Mouse (Mus musculus) midbrain, postnatal 0 days (tissue): Measurements from ENCODE around the gene Ccdc114. TPM values are rescaled to one million over a fixed set of nuclear protein-coding genes. Genes with fewer than 3 reads are reported as not detected.
"Not testable (repeated sequence)": the region's sequence is repeated elsewhere in the genome, so short reads cannot be mapped to it uniquely, and the experiment has no call there.

Experiments
- ATAC-seq: fragments of 200-750 bp; cut with Nextera tagmentation; 2 replicates; pipeline ENCODE4 v1.8.0; 2017; ENCODE audit warnings: moderate number of reproducible peaks, mild to moderate bottlenecking, moderate TSS enrichment, moderate library complexity; ENCODE audit not compliant: low FRiP score
- DNase-seq: peaks from one replicate; pipeline ENCODE4 v3.0.0-alpha.2; 2015; ENCODE audit warnings: low spot score
- H3K27ac ChIP-seq: fragments of 300-500 bp; sonication (generic); 2 replicates; pipeline ENCODE4 v1.5.1; 2014; ENCODE audit warnings: low read depth, mild to moderate bottlenecking, low read length, mixed read lengths
- H3K27me3 ChIP-seq: fragments of 300-500 bp; sonication (generic); 2 replicates; pipeline ENCODE4 v1.6.1; 2014; ENCODE audit warnings: low read length, control low read depth, mixed read lengths; ENCODE audit not compliant: insufficient read depth
- H3K36me3 ChIP-seq: fragments of 300-500 bp; sonication (generic); 2 replicates; pipeline ENCODE4 v1.6.1; 2014; ENCODE audit warnings: low read length, control low read depth, mixed read lengths; ENCODE audit not compliant: insufficient read depth
- H3K4me1 ChIP-seq: fragments of 300-500 bp; sonication (generic); 2 replicates; pipeline ENCODE4 v1.6.1; 2014; ENCODE audit warnings: mild to moderate bottlenecking, control low read depth, antibody characterized with exemption, low read length, mixed read lengths; ENCODE audit not compliant: insufficient read depth
- H3K4me2 ChIP-seq: fragments of 300-500 bp; sonication (generic); 2 replicates; pipeline ENCODE4 v1.6.1; 2014; ENCODE audit warnings: low read depth, mild to moderate bottlenecking, low read length, mixed read lengths; ENCODE audit not compliant: poor library complexity, severe bottlenecking
- H3K4me3 ChIP-seq: fragments of 300-500 bp; sonication (generic); 2 replicates; pipeline ENCODE4 v1.5.1; 2014; ENCODE audit warnings: low read depth, mild to moderate bottlenecking, low read length, moderate library complexity
- H3K9ac ChIP-seq: fragments of 300-500 bp; sonication (generic); replicated peaks from 2 replicates; pipeline ENCODE4 v1.6.1; 2014; ENCODE audit warnings: mild to moderate bottlenecking, low read length, moderate library complexity, mixed read lengths; ENCODE audit not compliant: poor library complexity, severe bottlenecking
- H3K9me3 ChIP-seq: fragments of 300-500 bp; sonication (generic); 2 replicates; pipeline ENCODE4 v1.6.1; 2016; ENCODE audit warnings: low read length, control low read depth
- CTCF ChIP-seq: IDR thresholded peaks from 2 replicates; pipeline ENCODE4 v1.5.1; 2016; ENCODE audit warnings: antibody characterized with exemption, mild to moderate bottlenecking
- WGBS: fragments of 180-500 bp; shearing (Covaris S2); extraction: QIAGEN DNeasy Blood & Tissue Kit; methylation state at CpG from one replicate; pipeline ENCODE4 v1.1.7; 2014; 5-methylcytosine and 5-hydroxymethylcytosine counted together
- polyA plus RNA-seq: library from polyadenylated mRNA; unstranded; fragments of >200 nt; fragmentation: Nextera tagmentation; extraction: Ambion mirVana; gene quantifications from 2 replicates; pipeline ENCODE4 v1.2.1, GENCODE M21; 2015
- total RNA-seq: library from RNA; depleted of rRNA; stranded (reverse); fragments of >200 nt; gene quantifications from 2 replicates; pipeline ENCODE4 v1.2.3, GENCODE M21; 2014

Gene Ccdc114
- total and polyA plus RNA-seq, 2 experiments from 2014 or later: 5.8 to 7.2 TPM

DNA sequence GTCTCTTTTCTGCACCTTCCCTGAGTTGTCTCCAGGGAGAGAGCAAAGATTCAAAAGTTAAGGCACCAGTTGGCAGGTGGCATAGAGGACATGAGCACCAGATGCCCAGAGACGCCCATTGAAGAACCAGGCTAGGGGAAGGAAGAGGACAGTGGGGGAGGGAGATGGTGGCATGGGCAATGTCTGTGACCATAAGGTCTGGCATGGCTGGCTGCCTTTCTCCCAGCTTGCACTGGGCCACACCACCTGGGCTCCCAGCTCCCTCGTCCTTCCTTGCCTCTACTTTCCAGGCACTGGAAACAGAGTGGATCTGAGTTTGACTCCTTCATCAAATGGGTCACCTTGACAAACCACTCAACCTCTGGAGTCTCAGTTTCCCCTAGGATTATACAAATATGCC, 31.2 kb upstream of the Ccdc114 start:
- Histone ChIP-seq H3K4me2 (no peak overlapping the region), H3K4me3 (no peak overlapping the region), H3K9me3 (no peaks in the 10 kb centered on the region), H3K9ac (no peak overlapping the region), H3K36me3 (no peaks in the 10 kb centered on the region), H3K27me3 (no peaks in the 10 kb centered on the region), H3K4me1 (no peaks in the 10 kb centered on the region), H3K27ac (no peak overlapping the region)
- ATAC-seq (no peak), DNase-seq (no peak)
- WGBS: 78% methylated on average over 2 of the region's 2 CpGs
- TF ChIP-seq CTCF: no peak

- 0 out of 2 replicates have a peak, but pooled peaks have one; percentile 0 for ATAC-seq
- no peak overlapping the region for H3K9ac ChIP-seq
- H3K27ac ChIP-seq: no peak overlapping the region
- H3K27me3 ChIP-seq: no peaks in the 10 kb centered on the region
- H3K36me3 ChIP-seq: no peaks in the 10 kb centered on the region
- H3K4me1 ChIP-seq: no peaks in the 10 kb centered on the region
- H3K4me3 ChIP-seq: 0 out of 2 replicates have a peak overlapping the region, but pooled peaks have one; percentile 10
- peak overlapping the region; percentile 42 for H3K4me2 ChIP-seq
- no peak for TF ChIP-seq CTCF
- WGBS: 72% methylated on average over 6 of the region's 6 CpGs
- no peaks in the 10 kb centered on the region for H3K9me3 ChIP-seq
- DNase-seq: no peak
These were observed 27.8 kb upstream of the Ccdc114 start for GRCm38 (mm10) chr7:45895931-45896516.

- ATAC-seq: peak; percentile 94
- Histone ChIP-seq H3K4me1 (no peaks in the 10 kb centered on the region), H3K9me3 (no peaks in the 10 kb centered on the region), H3K9ac (peak within 1 kb of the TSS; percentile 54), H3K4me3 (peak within 1 kb of the TSS; percentile 42), H3K27me3 (no peaks in the 10 kb centered on the region), H3K27ac (peak within 1 kb of the TSS; percentile 69), H3K4me2 (peak within 1 kb of the TSS; percentile 79), H3K36me3 (no peaks in the 10 kb centered on the region)
- peak; percentile 100 for DNase-seq
- TF ChIP-seq CTCF: no peak
- WGBS: under 1% methylated on average over 39 of the region's 40 CpGs
These were observed 27.2 kb upstream of the Ccdc114 start, which contains the start of the genes Syngr4 and Tmem143 for GRCm38 (mm10) chr7:45896517-45897257. Gene Syngr4, minus strand, starts transcription at chr7:45896714. Gene Tmem143, plus strand, starts transcription at chr7:45896941.

- H3K27me3 ChIP-seq: no peaks in the 10 kb centered on the region
- no peaks in the 10 kb centered on the region for H3K4me1 ChIP-seq
- H3K27ac ChIP-seq: peak overlapping the region; percentile 69
- peak overlapping the region; percentile 42 for H3K4me3 ChIP-seq
- TF ChIP-seq CTCF: no peak
- peak overlapping the region; percentile 54 for H3K9ac ChIP-seq
- no peaks in the 10 kb centered on the region for H3K36me3 ChIP-seq
- H3K9me3 ChIP-seq: no peaks in the 10 kb centered on the region
- 2% methylated on average over 19 of the region's 19 CpGs for WGBS
- ATAC-seq (peak; percentile 58), DNase-seq (peak; percentile 54)
- peak overlapping the region; percentile 79 for H3K4me2 ChIP-seq
These were observed 26.6 kb upstream of the Ccdc114 start for GRCm38 (mm10) chr7:45897258-45897757.

DNA sequence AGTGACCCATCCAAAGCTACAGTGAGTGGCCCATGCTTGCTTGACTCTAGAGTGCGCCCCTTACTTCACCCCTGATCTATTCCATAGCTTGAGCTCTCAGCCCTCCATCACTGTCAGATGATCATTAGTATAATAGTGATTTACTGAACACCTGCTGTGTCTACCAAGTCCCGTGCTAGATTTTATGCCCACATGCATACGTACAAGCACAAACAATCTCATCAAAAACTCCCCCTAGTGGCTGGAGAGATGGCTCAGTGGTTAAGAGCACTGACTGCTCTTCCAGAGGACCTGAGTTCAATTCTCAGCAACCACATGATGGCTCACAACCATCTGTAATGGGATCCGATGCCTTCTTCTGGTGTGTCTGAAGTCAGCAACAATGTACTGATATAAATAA, 25.7 kb upstream of the Ccdc114 start:
- TF ChIP-seq CTCF: peak; percentile 60
- H3K27me3 ChIP-seq, H3K4me3 ChIP-seq, H3K36me3 ChIP-seq, H3K4me1 ChIP-seq, ATAC-seq, H3K27ac ChIP-seq, H3K9ac ChIP-seq, H3K9me3 ChIP-seq: not testable (repeated sequence)
- 49% methylated on average over 4 of the region's 4 CpGs for WGBS
- peak overlapping the region; percentile 79 for H3K4me2 ChIP-seq
- DNase-seq: peak; percentile 37

- DNase-seq (no peak), ATAC-seq (no peak)
- WGBS: 60% methylated on average over 5 of the region's 5 CpGs
- no peak for TF ChIP-seq CTCF
- H3K4me3 ChIP-seq: no peak overlapping the region
- no peaks in the 10 kb centered on the region for H3K4me1 ChIP-seq
- H3K9ac ChIP-seq: no peak overlapping the region
- no peak overlapping the region for H3K4me2 ChIP-seq
- no peaks in the 10 kb centered on the region for H3K9me3 ChIP-seq
- H3K36me3 ChIP-seq: no peaks in the 10 kb centered on the region
- no peak overlapping the region for H3K27ac ChIP-seq
- no peaks in the 10 kb centered on the region for H3K27me3 ChIP-seq
These were observed 22.3 kb upstream of the Ccdc114 start for GRCm38 (mm10) chr7:45901562-45901961.
